Mouse (Mus musculus): ENCODE results near the gene Slc25a43. TPM values are rescaled to one million over a fixed set of nuclear protein-coding genes. Genes with fewer than 3 reads are reported as not detected.

Slc25a43 gene
- polyA plus RNA-seq, 1 experiment from 2014 or later = 1.0 TPM

GRCm38 (mm10) chrX:36757796-36758472, 14.5 kb downstream of the Slc25a43 start:
- no peak overlapping the region for H3K27ac ChIP-seq (replicated peaks)
- no peak overlapping the region for H3K4me3 ChIP-seq (replicated peaks)
- no peak overlapping the region for H3K9ac ChIP-seq
- 71% methylated on average over 7 of the region's 7 CpGs for WGBS (ENCODE audit: insufficient replicate concordance)
- no peak for ATAC-seq (ENCODE audit: insufficient read depth)
- no peaks in the 10 kb centered on the region for H3K4me1 ChIP-seq (replicated peaks)
- no peak overlapping the region for H3K4me2 ChIP-seq
- H3K9me3 ChIP-seq (replicated peaks) = no peaks in the 10 kb centered on the region
- no peaks in the 10 kb centered on the region for H3K27me3 ChIP-seq
- H3K36me3 ChIP-seq (replicated peaks) = no peaks in the 10 kb centered on the region

GRCm38 (mm10) chrX:36758566-36758965, 15.1 kb downstream of the Slc25a43 start:
- Histone ChIP-seq H3K9me3 (replicated peaks) (no peaks in the 10 kb centered on the region), H3K36me3 (replicated peaks) (no peaks in the 10 kb centered on the region)
- 32% methylated on average over 6 of the region's 6 CpGs for WGBS (ENCODE audit: insufficient replicate concordance)

GRCm38 (mm10) chrX:36760946-36761635, 17.6 kb downstream of the Slc25a43 start:
- Histone ChIP-seq H3K9me3 (replicated peaks) (no peaks in the 10 kb centered on the region), H3K4me3 (replicated peaks) (no peak overlapping the region), H3K9ac (no peak overlapping the region), H3K36me3 (replicated peaks) (no peaks in the 10 kb centered on the region), H3K27me3 (no peaks in the 10 kb centered on the region), H3K4me2 (no peak overlapping the region), H3K4me1 (replicated peaks) (no peaks in the 10 kb centered on the region), H3K27ac (replicated peaks) (no peak overlapping the region)
- WGBS (ENCODE audit: insufficient replicate concordance) = 47% methylated on average over 6 of the region's 6 CpGs
- no peak for ATAC-seq (ENCODE audit: insufficient read depth)

More at GRCm38 (mm10) chrX:36758566-36758965, 15.1 kb downstream of the Slc25a43 start:
- H3K4me2 ChIP-seq = no peak overlapping the region
- no peak overlapping the region for H3K9ac ChIP-seq
- H3K4me3 ChIP-seq (replicated peaks) = no peak overlapping the region
- no peak for ATAC-seq (ENCODE audit: insufficient read depth)
- H3K4me1 ChIP-seq (replicated peaks) = no peaks in the 10 kb centered on the region
- H3K27ac ChIP-seq (replicated peaks) = no peak overlapping the region
- H3K27me3 ChIP-seq = no peaks in the 10 kb centered on the region

- no peaks in the 10 kb centered on the region for H3K4me1 ChIP-seq (replicated peaks)
- ATAC-seq (ENCODE audit: insufficient read depth) = no peak
- WGBS (ENCODE audit: insufficient replicate concordance) = 61% methylated on average over 5 of the region's 5 CpGs
Observed at GRCm38 (mm10) chrX:36762289-36762688, 18.8 kb downstream of the Slc25a43 start.

GRCm38 (mm10) chrX:36762894-36763293, 19.4 kb downstream of the Slc25a43 start:
- H3K36me3 ChIP-seq (replicated peaks) = no peaks in the 10 kb centered on the region
- no peak overlapping the region for H3K27ac ChIP-seq (replicated peaks)
- no peaks in the 10 kb centered on the region for H3K9me3 ChIP-seq (replicated peaks)
- H3K9ac ChIP-seq = no peak overlapping the region
- H3K4me2 ChIP-seq = no peak overlapping the region
- ATAC-seq (ENCODE audit: insufficient read depth) = no peak
- no peaks in the 10 kb centered on the region for H3K4me1 ChIP-seq (replicated peaks)
- H3K4me3 ChIP-seq (replicated peaks) = no peak overlapping the region
- WGBS (ENCODE audit: insufficient replicate concordance) = 33% methylated on average over 4 of the region's 4 CpGs
- no peaks in the 10 kb centered on the region for H3K27me3 ChIP-seq

More at GRCm38 (mm10) chrX:36762289-36762688, 18.8 kb downstream of the Slc25a43 start:
- H3K27ac ChIP-seq (replicated peaks) = no peak overlapping the region
- H3K36me3 ChIP-seq (replicated peaks) = no peaks in the 10 kb centered on the region
- no peak overlapping the region for H3K4me3 ChIP-seq (replicated peaks)
- H3K27me3 ChIP-seq = no peaks in the 10 kb centered on the region
- no peak overlapping the region for H3K4me2 ChIP-seq
- H3K9me3 ChIP-seq (replicated peaks) = no peaks in the 10 kb centered on the region
- H3K9ac ChIP-seq = no peak overlapping the region

GRCm38 (mm10) chrX:36763298-36763933, 20.0 kb downstream of the Slc25a43 start:
- Histone ChIP-seq H3K27me3 (no peaks in the 10 kb centered on the region), H3K27ac (replicated peaks) (no peak overlapping the region), H3K9me3 (replicated peaks) (no peaks in the 10 kb centered on the region), H3K4me2 (no peak overlapping the region), H3K36me3 (replicated peaks) (no peaks in the 10 kb centered on the region), H3K4me1 (replicated peaks) (no peaks in the 10 kb centered on the region), H3K9ac (no peak overlapping the region), H3K4me3 (replicated peaks) (no peak overlapping the region)
- no peak for ATAC-seq (ENCODE audit: insufficient read depth)
- 64% methylated on average over 11 of the region's 11 CpGs for WGBS (ENCODE audit: insufficient replicate concordance)

GRCm38 (mm10) chrX:36763934-36764317, 20.5 kb downstream of the Slc25a43 start:
- Histone ChIP-seq H3K27ac (replicated peaks) (no peak overlapping the region), H3K9me3 (replicated peaks) (no peaks in the 10 kb centered on the region), H3K4me3 (replicated peaks) (no peak overlapping the region), H3K4me1 (replicated peaks) (no peaks in the 10 kb centered on the region), H3K9ac (no peak overlapping the region), H3K27me3 (no peaks in the 10 kb centered on the region), H3K36me3 (replicated peaks) (no peaks in the 10 kb centered on the region), H3K4me2 (no peak overlapping the region)
- 64% methylated on average over 2 of the region's 2 CpGs for WGBS (ENCODE audit: insufficient replicate concordance)
- ATAC-seq (ENCODE audit: insufficient read depth) = no peak

- Histone ChIP-seq H3K9me3 (replicated peaks) (no peaks in the 10 kb centered on the region), H3K4me3 (replicated peaks) (no peak overlapping the region), H3K27ac (replicated peaks) (no peak overlapping the region), H3K9ac (no peak overlapping the region), H3K36me3 (replicated peaks) (no peaks in the 10 kb centered on the region), H3K27me3 (no peaks in the 10 kb centered on the region), H3K4me1 (replicated peaks) (no peaks in the 10 kb centered on the region), H3K4me2 (no peak overlapping the region)
- WGBS (ENCODE audit: insufficient replicate concordance) = 61% methylated on average over 5 of the region's 5 CpGs
- ATAC-seq (ENCODE audit: insufficient read depth) = no peak
Observed at GRCm38 (mm10) chrX:36767386-36767785, 23.9 kb downstream of the Slc25a43 start.

GRCm38 (mm10) chrX:36772591-36772990, 29.1 kb downstream of the Slc25a43 start:
- H3K9me3 ChIP-seq (replicated peaks) = no peaks in the 10 kb centered on the region
- no peak overlapping the region for H3K9ac ChIP-seq
- no peak overlapping the region for H3K4me2 ChIP-seq
- ATAC-seq (ENCODE audit: insufficient read depth) = no peak
- no peaks in the 10 kb centered on the region for H3K4me1 ChIP-seq (replicated peaks)
- WGBS (ENCODE audit: insufficient replicate concordance) = 77% methylated on average over 6 of the region's 6 CpGs
- H3K4me3 ChIP-seq (replicated peaks) = no peak overlapping the region
- H3K27ac ChIP-seq (replicated peaks) = no peak overlapping the region
- no peaks in the 10 kb centered on the region for H3K27me3 ChIP-seq
- no peaks in the 10 kb centered on the region for H3K36me3 ChIP-seq (replicated peaks)

- no peak overlapping the region for H3K4me3 ChIP-seq (replicated peaks)
- no peaks in the 10 kb centered on the region for H3K36me3 ChIP-seq (replicated peaks)
- H3K4me1 ChIP-seq (replicated peaks) = no peaks in the 10 kb centered on the region
- no peaks in the 10 kb centered on the region for H3K9me3 ChIP-seq (replicated peaks)
- no peak for ATAC-seq (ENCODE audit: insufficient read depth)
- no peak overlapping the region for H3K4me2 ChIP-seq
- WGBS (ENCODE audit: insufficient replicate concordance) = 73% methylated on average over 5 of the region's 5 CpGs
- H3K27me3 ChIP-seq = no peaks in the 10 kb centered on the region
- H3K9ac ChIP-seq = no peak overlapping the region
- H3K27ac ChIP-seq (replicated peaks) = no peak overlapping the region
Observed at GRCm38 (mm10) chrX:36775520-36775919, 32.1 kb downstream of the Slc25a43 start.

GRCm38 (mm10) chrX:36777694-36778093, 34.2 kb downstream of the Slc25a43 start:
- H3K27me3 ChIP-seq = no peaks in the 10 kb centered on the region
- H3K4me1 ChIP-seq (replicated peaks) = no peaks in the 10 kb centered on the region
- no peaks in the 10 kb centered on the region for H3K36me3 ChIP-seq (replicated peaks)
- no peaks in the 10 kb centered on the region for H3K9me3 ChIP-seq (replicated peaks)
- H3K9ac ChIP-seq = no peak overlapping the region
- WGBS (ENCODE audit: insufficient replicate concordance) = 54% methylated on average over 4 of the region's 4 CpGs
- H3K27ac ChIP-seq (replicated peaks) = no peak overlapping the region
- no peak overlapping the region for H3K4me2 ChIP-seq
- no peak for ATAC-seq (ENCODE audit: insufficient read depth)
- H3K4me3 ChIP-seq (replicated peaks) = no peak overlapping the region

All from liver, embryonic 15.5 days (tissue).